Mouse (Mus musculus) stomach, postnatal 0 days (tissue): ENCODE results near the gene Txndc12. TPM values are rescaled to one million over a fixed set of nuclear protein-coding genes. Genes with fewer than 3 reads are reported as not detected.

Experiments
- ATAC-seq: fragments of 200-750 bp; cut with Nextera tagmentation; 2 replicates; pipeline ENCODE4 v1.8.0; 2017; ENCODE audit not compliant: low FRiP score, low TSS enrichment
- DNase-seq: peaks from one replicate; pipeline ENCODE4 v3.0.0-alpha.2; 2016; ENCODE audit warnings: low spot score
- H3K27ac ChIP-seq: fragments of 300-500 bp; sonication (generic); replicated peaks from 2 replicates; pipeline ENCODE4 v1.5.1; 2014; ENCODE audit warnings: mild to moderate bottlenecking, control low read depth
- H3K27me3 ChIP-seq: fragments of 300-500 bp; sonication (generic); 2 replicates; pipeline ENCODE4 v1.6.1; 2014; ENCODE audit warnings: low read length; ENCODE audit not compliant: control insufficient read depth, insufficient read depth
- H3K36me3 ChIP-seq: fragments of 300-500 bp; sonication (generic); 2 replicates; pipeline ENCODE4 v1.6.1; 2014; ENCODE audit warnings: low read length, mixed read lengths; ENCODE audit not compliant: control insufficient read depth, insufficient read depth
- H3K4me1 ChIP-seq: fragments of 300-500 bp; sonication (generic); replicated peaks from 2 replicates; pipeline ENCODE4 v1.6.1; 2014; ENCODE audit warnings: antibody characterized with exemption; ENCODE audit not compliant: control insufficient read depth, insufficient read depth
- H3K4me2 ChIP-seq: fragments of 300-500 bp; sonication (generic); replicated peaks from 2 replicates; pipeline ENCODE4 v1.6.1; 2014; ENCODE audit warnings: low read depth, mild to moderate bottlenecking, control low read depth, moderate library complexity
- H3K4me3 ChIP-seq: fragments of 300-500 bp; sonication (generic); 2 replicates; pipeline ENCODE4 v1.5.1; 2014; ENCODE audit warnings: low read depth, low read length, control low read depth
- H3K9ac ChIP-seq: fragments of 300-500 bp; sonication (generic); 2 replicates; pipeline ENCODE4 v1.6.1; 2014; ENCODE audit warnings: mild to moderate bottlenecking, low read length, control low read depth, mixed read lengths
- H3K9me3 ChIP-seq: fragments of 300-500 bp; sonication (generic); 2 replicates; pipeline ENCODE4 v1.6.1; 2016; ENCODE audit warnings: low read length; ENCODE audit not compliant: control insufficient read depth
- CTCF ChIP-seq: IDR thresholded peaks from 2 replicates; pipeline ENCODE4 v1.5.1; 2016; ENCODE audit warnings: antibody characterized with exemption, low read depth, mild to moderate bottlenecking, moderate library complexity
- EP300 ChIP-seq: optimal IDR thresholded peaks from 2 replicates; pipeline ENCODE3; 2016; ENCODE audit warnings: antibody characterized with exemption
- WGBS: fragments of 180-500 bp; shearing (Covaris S2); extraction: QIAGEN DNeasy Blood & Tissue Kit; methylation state at CpG from one replicate; pipeline ENCODE4 v1.1.7; 2014; 5-methylcytosine and 5-hydroxymethylcytosine counted together
- polyA plus RNA-seq: library from polyadenylated mRNA; unstranded; fragments of >200 nt; fragmentation: Nextera tagmentation; extraction: Ambion mirVana; gene quantifications from 2 replicates; pipeline ENCODE4 v1.2.1, GENCODE M21; 2015

The Txndc12 gene
- polyA plus RNA-seq, 1 experiment from 2014 or later, result 66.7 TPM

GRCm38 (mm10) chr4:108848505-108848848 lies 14.1 kb downstream of the Txndc12 start, which contains the start of gene A730015C16Rik:
Gene A730015C16Rik (minus strand): TSS chr4:108848619.
- no peaks in the 10 kb centered on the region for H3K36me3 ChIP-seq
- H3K27me3 ChIP-seq, result no peaks in the 10 kb centered on the region
- peaks cover 6% of the 10 kb centered on the region; the same call in 1 of the 2 replicates for H3K4me1 ChIP-seq
- peak within 1 kb of the TSS; percentile 80 for H3K9ac ChIP-seq
- ATAC-seq (0 out of 2 replicates have a peak, but pooled peaks have one; percentile 24), DNase-seq (peak; percentile 47)
- H3K4me2 ChIP-seq, result peak within 1 kb of the TSS; percentile 95
- WGBS, result 5% methylated on average over 20 of the region's 20 CpGs
- no peaks in the 10 kb centered on the region for H3K9me3 ChIP-seq
- peak within 1 kb of the TSS; percentile 82 for H3K4me3 ChIP-seq
- H3K27ac ChIP-seq, result peak within 1 kb of the TSS; percentile 94
- no peak for TF ChIP-seq CTCF
- TF ChIP-seq EP300, result no peak

GRCm38 (mm10) chr4:108866806-108867205 lies 32.4 kb downstream of the Txndc12 start:
- 73% methylated on average over 7 of the region's 7 CpGs for WGBS
- Histone ChIP-seq H3K27me3 (no peaks in the 10 kb centered on the region), H3K9ac (no peak overlapping the region), H3K4me3 (no peak overlapping the region), H3K4me1 (no peaks in the 10 kb centered on the region), H3K9me3 (no peaks in the 10 kb centered on the region), H3K36me3 (peaks cover 4% of the 10 kb centered on the region; the same call in 1 of the 2 replicates), H3K4me2 (no peak overlapping the region), H3K27ac (no peak overlapping the region)
- TF ChIP-seq EP300 (no peak), CTCF (no peak)
- ATAC-seq, result no peak
- DNase-seq, result no peak

GRCm38 (mm10) chr4:108869730-108870374 lies 35.5 kb downstream of the Txndc12 start:
- no peak overlapping the region for H3K9ac ChIP-seq
- 32% methylated on average over 10 of the region's 10 CpGs for WGBS
- ATAC-seq, result peak; percentile 88
- H3K27me3 ChIP-seq, result no peaks in the 10 kb centered on the region
- DNase-seq, result peak; percentile 84
- H3K4me3 ChIP-seq, result no peak overlapping the region
- H3K9me3 ChIP-seq, result no peaks in the 10 kb centered on the region
- no peaks in the 10 kb centered on the region for H3K36me3 ChIP-seq
- no peak overlapping the region for H3K27ac ChIP-seq
- TF ChIP-seq EP300 (no peak), CTCF (peak; percentile 98)
- H3K4me1 ChIP-seq, result no peaks in the 10 kb centered on the region
- H3K4me2 ChIP-seq, result no peak overlapping the region

DNA sequence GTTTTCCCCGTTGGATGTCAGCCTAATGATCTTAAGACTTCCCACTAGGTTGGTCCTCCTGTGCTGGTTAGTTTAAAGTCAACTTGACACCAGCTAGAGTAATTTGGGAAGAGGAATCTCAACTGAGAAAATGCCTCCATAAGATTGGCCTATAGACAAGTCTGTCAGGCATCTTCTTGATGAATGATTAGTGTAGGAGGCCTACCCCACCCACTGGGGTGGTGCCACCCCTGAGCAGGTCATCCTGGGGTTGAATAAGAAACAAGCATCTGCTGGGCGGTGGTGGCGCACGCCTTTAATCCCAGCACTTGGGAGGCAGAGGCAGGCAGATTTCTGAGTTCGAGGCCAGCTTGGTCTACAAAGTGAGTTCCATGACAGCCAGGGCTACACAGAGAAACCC lies 39.3 kb downstream of the Txndc12 start:
- Histone ChIP-seq H3K27me3 (no peaks in the 10 kb centered on the region), H3K27ac (no peak overlapping the region), H3K9ac (no peak overlapping the region), H3K4me1 (no peaks in the 10 kb centered on the region), H3K4me3 (no peak overlapping the region), H3K4me2 (no peak overlapping the region), H3K36me3 (no peaks in the 10 kb centered on the region), H3K9me3 (no peaks in the 10 kb centered on the region)
- TF ChIP-seq CTCF (no peak), EP300 (no peak)
- 85% methylated on average over 5 of the region's 5 CpGs for WGBS
- ATAC-seq, result no peak
- no peak for DNase-seq

DNA sequence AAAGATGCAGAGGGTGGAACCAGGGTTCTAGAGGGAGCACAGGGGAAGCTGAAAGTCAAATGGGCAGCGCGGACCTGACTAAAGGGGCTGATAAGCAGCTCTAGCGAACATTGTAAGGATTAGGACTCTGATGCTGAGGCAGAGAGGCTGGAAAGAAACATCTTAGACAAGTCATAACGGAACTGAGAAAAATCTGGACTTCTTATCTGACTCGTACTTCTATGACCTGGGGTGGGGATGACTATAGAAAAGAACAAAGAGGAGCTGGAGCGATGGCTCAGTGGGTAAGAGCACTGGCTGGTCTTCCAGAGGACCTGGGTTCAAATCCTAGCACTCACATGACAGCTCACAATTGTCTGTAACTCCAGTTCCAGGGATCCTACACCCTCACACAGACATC lies 43.5 kb downstream of the Txndc12 start:
- no peaks in the 10 kb centered on the region for H3K9me3 ChIP-seq
- DNase-seq, result no peak
- WGBS, result 83% methylated on average over 6 of the region's 6 CpGs
- no peaks in the 10 kb centered on the region for H3K4me1 ChIP-seq
- ATAC-seq, result no peak
- no peak overlapping the region for H3K9ac ChIP-seq
- H3K36me3 ChIP-seq, result no peaks in the 10 kb centered on the region
- no peaks in the 10 kb centered on the region for H3K27me3 ChIP-seq
- no peak for TF ChIP-seq EP300
- no peak for TF ChIP-seq CTCF
- no peak overlapping the region for H3K27ac ChIP-seq
- no peak overlapping the region for H3K4me3 ChIP-seq
- no peak overlapping the region for H3K4me2 ChIP-seq

DNA sequence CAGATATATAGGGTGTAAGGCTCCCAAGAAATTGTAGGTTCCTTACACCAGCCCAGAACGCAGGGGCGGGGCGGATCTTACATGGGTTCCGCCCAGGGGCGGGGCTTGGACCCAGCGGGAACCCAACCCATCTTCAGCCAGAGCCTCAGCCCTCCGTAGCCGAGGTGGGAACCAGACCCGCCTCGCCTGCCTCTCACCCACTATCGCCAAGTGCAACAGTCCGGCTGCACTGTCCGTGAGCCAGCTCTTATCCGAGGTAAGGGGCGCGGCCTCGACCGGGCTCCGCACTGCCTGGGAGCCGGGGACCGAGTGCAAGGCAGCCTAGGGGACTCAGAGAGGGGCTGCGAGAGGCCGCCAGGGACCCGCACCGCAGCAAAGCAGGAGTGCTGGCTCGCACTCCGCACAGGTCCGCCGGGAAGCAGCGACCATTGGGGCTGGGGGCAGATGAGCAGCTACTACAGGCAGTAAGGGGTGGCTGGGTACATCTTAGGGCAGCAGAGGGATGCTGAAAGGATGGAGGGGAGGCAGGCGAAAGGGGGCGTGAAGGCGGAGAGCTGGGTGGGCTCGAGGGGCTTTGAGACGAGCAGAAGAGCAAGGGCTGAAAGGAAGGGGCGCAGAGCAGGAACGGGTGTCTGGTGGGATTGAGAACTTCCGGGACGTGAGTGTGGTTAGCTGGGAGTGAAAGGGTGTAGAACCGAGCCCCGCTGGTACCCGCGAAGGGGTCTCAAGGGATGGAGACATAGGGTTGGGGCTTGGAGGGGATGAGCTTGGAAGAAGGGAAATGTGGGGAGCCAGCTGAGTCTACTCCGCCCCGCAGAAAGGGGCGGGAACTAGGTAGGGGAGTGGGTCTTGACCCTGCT lies 44.8 kb downstream of the Txndc12 start, which contains the start of gene Rab3b:
TSS of gene Rab3b (plus strand) at position 101 of the 860 bp plus-strand sequence.
- Histone ChIP-seq H3K9me3 (no peaks in the 10 kb centered on the region), H3K4me3 (peak within 1 kb of the TSS; percentile 51), H3K4me1 (no peaks in the 10 kb centered on the region), H3K36me3 (no peaks in the 10 kb centered on the region), H3K27ac (no peak within 1 kb of the TSS), H3K4me2 (peak within 1 kb of the TSS; percentile 91), H3K27me3 (no peaks in the 10 kb centered on the region), H3K9ac (peak within 1 kb of the TSS; percentile 58)
- WGBS, result under 1% methylated on average over 46 of the region's 46 CpGs
- DNase-seq (peak; percentile 85), ATAC-seq (peak; percentile 87)
- TF ChIP-seq CTCF, result no peak
